Mouse (Mus musculus) ES-Bruce4 (cell line): Measurements from ENCODE around the gene Gpc3.

Experiments
- CTCF ChIP-seq: IDR thresholded peaks from one replicate; pipeline ENCODE4 v1.8.1; 2011; ENCODE audit warnings: low read depth, low read length
- EP300 ChIP-seq: IDR thresholded peaks from 2 replicates; pipeline ENCODE4 v1.6.1; 2011; ENCODE audit warnings: low read depth, low read length; ENCODE audit not compliant: insufficient read depth
- POLR2A ChIP-seq: IDR thresholded peaks from one replicate; pipeline ENCODE4 v1.8.1; 2011; ENCODE audit warnings: low read length; ENCODE audit not compliant: insufficient read depth

GRCm38 (mm10) chrX:52230711-52231110 is 383.0 kb downstream of the Gpc3 start:
- TF ChIP-seq POLR2A (no peak), CTCF (no peak), EP300 (no peak)
